Mouse (Mus musculus): ENCODE measurements around the gene Gtf3c5. TPM values are rescaled to one million over a fixed set of nuclear protein-coding genes. Genes with fewer than 3 reads are reported as not detected.

The Gtf3c5 gene
- polyA plus RNA-seq, 1 experiment from 2014 or later: 32.5 TPM

GRCm38 (mm10) chr2:28524406-28524805 is 59.1 kb downstream of the Gtf3c5 start:
- 84% methylated on average over 10 of the region's 10 CpGs for WGBS
- H3K4me2 ChIP-seq: no peak overlapping the region
- no peaks in the 10 kb centered on the region for H3K27me3 ChIP-seq (replicated peaks)
- peak overlapping the region; percentile 67; the same call in 1 of the 2 replicates for H3K27ac ChIP-seq (ENCODE audit: poor library complexity, severe bottlenecking)
- ATAC-seq (ENCODE audit: insufficient number of reproducible peaks, low FRiP score): no peak
- H3K4me1 ChIP-seq (replicated peaks): peaks cover 38% of the 10 kb centered on the region
- H3K36me3 ChIP-seq: no peaks in the 10 kb centered on the region
- H3K9ac ChIP-seq: no peak overlapping the region
- H3K4me3 ChIP-seq: no peak overlapping the region
- H3K9me3 ChIP-seq (replicated peaks): no peaks in the 10 kb centered on the region

- Histone ChIP-seq H3K27ac (ENCODE audit: poor library complexity, severe bottlenecking) (peak overlapping the region; percentile 37), H3K4me3 (no peak overlapping the region), H3K9ac (no peak overlapping the region), H3K27me3 (replicated peaks) (no peaks in the 10 kb centered on the region), H3K4me1 (replicated peaks) (peaks cover 37% of the 10 kb centered on the region), H3K4me2 (no peak overlapping the region), H3K9me3 (replicated peaks) (no peaks in the 10 kb centered on the region), H3K36me3 (no peaks in the 10 kb centered on the region)
- peak; percentile 83 for ATAC-seq (ENCODE audit: insufficient number of reproducible peaks, low FRiP score)
- 24% methylated on average over 5 of the region's 5 CpGs for WGBS
These were observed 59.9 kb downstream of the Gtf3c5 start for GRCm38 (mm10) chr2:28523643-28524117.

GRCm38 (mm10) chr2:28522166-28522565 is 61.4 kb downstream of the Gtf3c5 start:
- Histone ChIP-seq H3K27me3 (replicated peaks) (no peaks in the 10 kb centered on the region), H3K4me3 (no peak overlapping the region), H3K4me1 (replicated peaks) (peaks cover 41% of the 10 kb centered on the region), H3K27ac (ENCODE audit: poor library complexity, severe bottlenecking) (no peak overlapping the region), H3K4me2 (no peak overlapping the region), H3K36me3 (no peaks in the 10 kb centered on the region), H3K9me3 (replicated peaks) (no peaks in the 10 kb centered on the region), H3K9ac (no peak overlapping the region)
- no peak for ATAC-seq (ENCODE audit: insufficient number of reproducible peaks, low FRiP score)
- WGBS: 82% methylated on average over 4 of the region's 4 CpGs

- 84% methylated on average over 6 of the region's 6 CpGs for WGBS
- Histone ChIP-seq H3K27ac (ENCODE audit: poor library complexity, severe bottlenecking) (no peak overlapping the region), H3K9me3 (replicated peaks) (no peaks in the 10 kb centered on the region), H3K9ac (no peak overlapping the region), H3K4me1 (replicated peaks) (peaks cover 38% of the 10 kb centered on the region), H3K4me2 (no peak overlapping the region), H3K36me3 (no peaks in the 10 kb centered on the region), H3K27me3 (replicated peaks) (no peaks in the 10 kb centered on the region), H3K4me3 (no peak overlapping the region)
- ATAC-seq (ENCODE audit: insufficient number of reproducible peaks, low FRiP score): no peak
These were observed 61.9 kb downstream of the Gtf3c5 start for GRCm38 (mm10) chr2:28521571-28522151.

GRCm38 (mm10) chr2:28520581-28520980 is 63.0 kb downstream of the Gtf3c5 start:
- 68% methylated on average over 5 of the region's 5 CpGs for WGBS
- no peak overlapping the region for H3K27ac ChIP-seq (ENCODE audit: poor library complexity, severe bottlenecking)
- H3K4me3 ChIP-seq: no peak overlapping the region
- ATAC-seq (ENCODE audit: insufficient number of reproducible peaks, low FRiP score): no peak
- H3K9ac ChIP-seq: no peak overlapping the region
- peaks cover 27% of the 10 kb centered on the region for H3K4me1 ChIP-seq (replicated peaks)
- no peaks in the 10 kb centered on the region for H3K36me3 ChIP-seq
- no peaks in the 10 kb centered on the region for H3K27me3 ChIP-seq (replicated peaks)
- no peaks in the 10 kb centered on the region for H3K9me3 ChIP-seq (replicated peaks)
- no peak overlapping the region for H3K4me2 ChIP-seq

- Histone ChIP-seq H3K4me3 (no peak overlapping the region), H3K4me1 (replicated peaks) (peaks cover 19% of the 10 kb centered on the region), H3K36me3 (no peaks in the 10 kb centered on the region), H3K27me3 (replicated peaks) (no peaks in the 10 kb centered on the region), H3K9ac (no peak overlapping the region), H3K4me2 (no peak overlapping the region), H3K27ac (ENCODE audit: poor library complexity, severe bottlenecking) (no peak overlapping the region), H3K9me3 (replicated peaks) (no peaks in the 10 kb centered on the region)
- 65% methylated on average over 2 of the region's 2 CpGs for WGBS
- no peak for ATAC-seq (ENCODE audit: insufficient number of reproducible peaks, low FRiP score)
These were observed 65.3 kb downstream of the Gtf3c5 start for GRCm38 (mm10) chr2:28518231-28518630.

GRCm38 (mm10) chr2:28517206-28517909 is 66.2 kb downstream of the Gtf3c5 start:
- H3K27ac ChIP-seq (ENCODE audit: poor library complexity, severe bottlenecking): no peak overlapping the region
- no peak overlapping the region for H3K4me3 ChIP-seq
- ATAC-seq (ENCODE audit: insufficient number of reproducible peaks, low FRiP score): peak; percentile 38; the same call in 1 of the 2 replicates
- no peak overlapping the region for H3K9ac ChIP-seq
- H3K4me1 ChIP-seq (replicated peaks): peaks cover 19% of the 10 kb centered on the region
- H3K4me2 ChIP-seq: no peak overlapping the region
- peaks cover 3% of the 10 kb centered on the region; the same call in 1 of the 2 replicates for H3K27me3 ChIP-seq (replicated peaks)
- WGBS: 40% methylated on average over 5 of the region's 5 CpGs
- H3K36me3 ChIP-seq: no peaks in the 10 kb centered on the region
- H3K9me3 ChIP-seq (replicated peaks): no peaks in the 10 kb centered on the region

Small RNA genes within 50 kb of the gene (microRNA-seq; reads per million reads assigned to microRNA genes)
- gene Gm22824: not detected

Other genes with a start within 250 kb of the Gtf3c5 start
- 4.7 and 5.1 TPM in 2 replicates for gene Ppp1r26, start 137.0 kb downstream of the Gtf3c5 start, polyA plus RNA-seq (2016; fragmentation: Nextera tagmentation; extraction: Ambion mirVana)
- gene 1700007K13Rik, start 117.4 kb downstream of the Gtf3c5 start, polyA plus RNA-seq (2016; fragmentation: Nextera tagmentation; extraction: Ambion mirVana): 0.29 and 0.49 TPM in 2 replicates
- 49.6 and 52.9 TPM in 2 replicates for gene Mrps2, start 115.7 kb downstream of the Gtf3c5 start, polyA plus RNA-seq (2016; fragmentation: Nextera tagmentation; extraction: Ambion mirVana)
- gene Gbgt1, start 86.9 kb downstream of the Gtf3c5 start, polyA plus RNA-seq (2016; fragmentation: Nextera tagmentation; extraction: Ambion mirVana): 0.28 and 0.41 TPM in 2 replicates
- 0.82 TPM in 1 of 2 replicates, not detected in the other for gene Gm10134, start 77.7 kb downstream of the Gtf3c5 start, polyA plus RNA-seq (2016; fragmentation: Nextera tagmentation; extraction: Ambion mirVana)
- 21.1 and 22.1 TPM in 2 replicates for gene Ralgds, start 70.6 kb downstream of the Gtf3c5 start, polyA plus RNA-seq (2016; fragmentation: Nextera tagmentation; extraction: Ambion mirVana)
- not detected in 2 replicates for gene Cel, start 20.3 kb downstream of the Gtf3c5 start, polyA plus RNA-seq (2016; fragmentation: Nextera tagmentation; extraction: Ambion mirVana)
- 3.9 and 5.6 TPM in 2 replicates for gene Gfi1b, start 38.2 kb upstream of the Gtf3c5 start, polyA plus RNA-seq (2016; fragmentation: Nextera tagmentation; extraction: Ambion mirVana)
- gene Tsc1, start 57.5 kb upstream of the Gtf3c5 start, polyA plus RNA-seq (2016; fragmentation: Nextera tagmentation; extraction: Ambion mirVana): 16.7 and 17.6 TPM in 2 replicates
- 1.2 and 2.2 TPM in 2 replicates for gene Spaca9, start 116.0 kb upstream of the Gtf3c5 start, polyA plus RNA-seq (2016; fragmentation: Nextera tagmentation; extraction: Ambion mirVana)
- gene Ak8, start 116.4 kb upstream of the Gtf3c5 start, polyA plus RNA-seq (2016; fragmentation: Nextera tagmentation; extraction: Ambion mirVana): 0.42 and 0.51 TPM in 2 replicates

Data from heart, embryonic 12.5 days (tissue).